Mouse (Mus musculus) CH12.LX (cell line): ENCODE results near the gene Qsox1.

ENCODE experiments used
- CHD1 ChIP-seq: IDR thresholded peaks from 2 replicates; pipeline ENCODE4 v1.6.1; 2012; ENCODE audit warnings: low read depth, low read length, improper control_type of control experiment, inconsistent platforms
- CHD2 ChIP-seq: IDR thresholded peaks from 2 replicates; pipeline ENCODE4 v1.6.1; 2011; ENCODE audit warnings: low read length, improper control_type of control experiment
- CTCF ChIP-seq, 2 experiments: IDR thresholded peaks in 1 of 2; conservative IDR thresholded peaks in 1 of 2; 2 replicates each; pipeline ENCODE4 v1.5.1; 2011 to 2012; ENCODE audit warnings: low read depth in 2 of 2, low read length in 2 of 2, improper control_type of control experiment in 1 of 2, inconsistent platforms in 1 of 2, mild to moderate bottlenecking in 1 of 2, moderate library complexity in 1 of 2
- GABPA ChIP-seq: IDR thresholded peaks from 2 replicates; pipeline ENCODE4 v1.6.1; 2012; ENCODE audit warnings: low read depth, low read length, improper control_type of control experiment, inconsistent platforms; ENCODE audit not compliant: insufficient replicate concordance
- IRF4 ChIP-seq: IDR thresholded peaks from 2 replicates; pipeline ENCODE4 v1.6.1; 2014; ENCODE audit warnings: low read depth, mild to moderate bottlenecking, inconsistent platforms, low read length, improper control_type of control experiment
- MAZ ChIP-seq: IDR thresholded peaks from 2 replicates; pipeline ENCODE4 v1.6.1; 2012; ENCODE audit warnings: low read depth, mild to moderate bottlenecking, inconsistent platforms, low read length, improper control_type of control experiment, moderate library complexity
- MXI1 ChIP-seq: IDR thresholded peaks from 2 replicates; pipeline ENCODE4 v1.6.1; 2011; ENCODE audit warnings: mild to moderate bottlenecking, low read depth, low read length, improper control_type of control experiment
- MYC ChIP-seq: IDR thresholded peaks from 2 replicates; pipeline ENCODE4 v1.6.1; 2011; ENCODE audit warnings: low read depth, mild to moderate bottlenecking, improper control_type of control experiment, low read length
- NELFE ChIP-seq: IDR thresholded peaks from 2 replicates; pipeline ENCODE4 v1.6.1; 2011; ENCODE audit warnings: low read depth, low read length, improper control_type of control experiment
- POLR2A ChIP-seq: IDR thresholded peaks from 2 replicates; pipeline ENCODE4 v1.6.1; 2011; ENCODE audit warnings: low read depth, mild to moderate bottlenecking, improper control_type of control experiment, low read length
- TBP ChIP-seq: conservative IDR thresholded peaks from 2 replicates; pipeline ENCODE4 v1.6.1; 2011; ENCODE audit warnings: low read depth, low read length, improper control_type of control experiment
- TCF12 ChIP-seq: IDR thresholded peaks from 2 replicates; pipeline ENCODE4 v1.6.1; 2014; ENCODE audit warnings: low read depth, mild to moderate bottlenecking, inconsistent platforms, low read length, improper control_type of control experiment
- USF1 ChIP-seq: IDR thresholded peaks from 2 replicates; pipeline ENCODE4 v1.6.1; 2014; ENCODE audit warnings: low read depth, mild to moderate bottlenecking, inconsistent platforms, low read length, improper control_type of control experiment
- USF2 ChIP-seq: conservative IDR thresholded peaks from 2 replicates; pipeline ENCODE4 v1.6.1; 2011; ENCODE audit warnings: low read depth, low read length, improper control_type of control experiment

DNA sequence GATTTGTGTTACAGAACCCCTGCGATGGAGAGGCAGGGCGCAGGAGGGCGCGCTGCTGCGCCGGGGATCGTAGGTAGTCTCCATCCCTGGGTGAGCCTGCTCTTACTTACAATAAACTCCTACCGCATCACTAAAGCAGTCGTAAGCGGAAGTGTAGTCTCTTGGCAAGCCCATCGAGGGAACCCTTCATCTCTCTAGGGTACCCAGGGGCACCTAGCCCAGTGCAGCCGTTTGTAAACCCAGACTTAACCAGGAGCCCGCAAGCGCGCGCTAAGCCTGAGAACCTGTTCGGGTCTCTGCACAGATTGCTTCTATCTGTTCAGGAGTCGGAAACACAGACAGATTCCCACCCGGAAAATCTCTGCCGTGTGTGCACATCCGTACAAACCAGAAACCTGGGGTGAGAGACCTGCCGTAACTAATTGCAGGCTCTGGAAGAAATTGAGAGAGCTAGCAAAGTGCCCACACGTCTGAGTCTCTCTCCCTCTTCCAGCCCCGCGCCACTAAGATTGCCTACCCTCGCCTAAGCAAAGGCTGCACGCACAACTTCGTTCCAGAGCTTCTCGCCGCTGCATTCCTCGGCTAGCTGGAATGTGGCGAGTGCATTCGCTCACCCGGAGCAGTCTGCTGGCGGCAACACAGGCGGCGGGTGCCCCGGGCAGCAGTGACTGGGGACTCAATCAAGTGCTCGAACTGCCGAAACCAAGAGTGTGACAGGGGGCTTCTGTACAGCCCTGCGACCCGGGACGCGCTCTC lies 71.9 kb downstream of the Qsox1 start:
- TF ChIP-seq POLR2A (no peak), USF1 (no peak), CTCF (conservative IDR thresholded peaks at IDR 0.05 in 1 of 2, IDR thresholded peaks at IDR 0.05 in 1 of 2; ENCODE audit: low read depth in 2 of 2, low read length in 2 of 2) (no peak), MAZ (no peak), CHD2 (no peak), MXI1 (no peak), IRF4 (no peak), USF2 (no peak), GABPA (no peak), TCF12 (no peak), CHD1 (no peak), MYC (no peak), TBP (no peak), NELFE (no peak)
